Mouse (Mus musculus): ENCODE measurements around the gene Rab3il1. TPM values are rescaled to one million over a fixed set of nuclear protein-coding genes. Genes with fewer than 3 reads are reported as not detected.

Gene Rab3il1
- polyA plus RNA-seq, 1 experiment from 2014 or later = 41.5 TPM

- Histone ChIP-seq H3K36me3 (peaks cover 30% of the 10 kb centered on the region), H3K27me3 (ENCODE audit: low read depth, poor library complexity, severe bottlenecking) (no peaks in the 10 kb centered on the region), H3K9me3 (replicated peaks) (no peaks in the 10 kb centered on the region), H3K4me1 (peaks cover 38% of the 10 kb centered on the region), H3K4me3 (no peak overlapping the region), H3K27ac (no peak overlapping the region)
- no peak for DNase-seq (ENCODE audit: low spot score)
- WGBS = 88% methylated on average over 2 of the region's 2 CpGs
These were observed 15.5 kb upstream of the Rab3il1 start for GRCm38 (mm10) chr19:9985900-9986421.

- Histone ChIP-seq H3K27me3 (ENCODE audit: low read depth, poor library complexity, severe bottlenecking) (no peaks in the 10 kb centered on the region), H3K36me3 (peaks cover 30% of the 10 kb centered on the region), H3K27ac (peak overlapping the region; percentile 64), H3K4me3 (no peak overlapping the region), H3K9me3 (replicated peaks) (no peaks in the 10 kb centered on the region), H3K4me1 (peaks cover 30% of the 10 kb centered on the region)
- DNase-seq (ENCODE audit: low spot score) = no peak
- WGBS = 30% methylated on average over 6 of the region's 6 CpGs
These were observed 14.3 kb upstream of the Rab3il1 start for GRCm38 (mm10) chr19:9987192-9987591.

GRCm38 (mm10) chr19:9987593-9987992 lies 13.9 kb upstream of the Rab3il1 start:
- Histone ChIP-seq H3K27ac (peak overlapping the region; percentile 64), H3K4me1 (peaks cover 34% of the 10 kb centered on the region), H3K9me3 (replicated peaks) (no peaks in the 10 kb centered on the region), H3K36me3 (peaks cover 30% of the 10 kb centered on the region), H3K27me3 (ENCODE audit: low read depth, poor library complexity, severe bottlenecking) (no peaks in the 10 kb centered on the region), H3K4me3 (no peak overlapping the region)
- DNase-seq (ENCODE audit: low spot score) = no peak

- Histone ChIP-seq H3K4me3 (no peak overlapping the region), H3K4me1 (peaks cover 29% of the 10 kb centered on the region), H3K9me3 (replicated peaks) (no peaks in the 10 kb centered on the region), H3K27ac (no peak overlapping the region), H3K36me3 (peaks cover 24% of the 10 kb centered on the region), H3K27me3 (ENCODE audit: low read depth, poor library complexity, severe bottlenecking) (no peaks in the 10 kb centered on the region)
- WGBS = 69% methylated on average over 17 of the region's 17 CpGs
- DNase-seq (ENCODE audit: low spot score) = no peak
These were observed 12.1 kb upstream of the Rab3il1 start for GRCm38 (mm10) chr19:9989171-9989883.

GRCm38 (mm10) chr19:9989884-9990256 lies 11.6 kb upstream of the Rab3il1 start:
- Histone ChIP-seq H3K27ac (no peak overlapping the region), H3K36me3 (peaks cover 19% of the 10 kb centered on the region), H3K4me1 (peaks cover 28% of the 10 kb centered on the region), H3K4me3 (no peak overlapping the region), H3K9me3 (replicated peaks) (no peaks in the 10 kb centered on the region), H3K27me3 (ENCODE audit: low read depth, poor library complexity, severe bottlenecking) (no peaks in the 10 kb centered on the region)
- no peak for DNase-seq (ENCODE audit: low spot score)

- no peaks in the 10 kb centered on the region for H3K9me3 ChIP-seq (replicated peaks)
- DNase-seq (ENCODE audit: low spot score) = peak; percentile 87
- no peak overlapping the region for H3K4me3 ChIP-seq
- peaks cover 4% of the 10 kb centered on the region for H3K36me3 ChIP-seq
- 30% methylated on average over 5 of the region's 5 CpGs for WGBS
- peaks cover 28% of the 10 kb centered on the region for H3K4me1 ChIP-seq
- H3K27ac ChIP-seq = no peak overlapping the region
- H3K27me3 ChIP-seq (ENCODE audit: low read depth, poor library complexity, severe bottlenecking) = no peaks in the 10 kb centered on the region
These were observed 10.2 kb upstream of the Rab3il1 start for GRCm38 (mm10) chr19:9991304-9991703.

GRCm38 (mm10) chr19:9992011-9992958 lies 9.2 kb upstream of the Rab3il1 start:
- no peaks in the 10 kb centered on the region for H3K9me3 ChIP-seq (replicated peaks)
- H3K4me3 ChIP-seq = peak overlapping the region; percentile 48
- peak overlapping the region; percentile 79 for H3K27ac ChIP-seq
- WGBS = 45% methylated on average over 26 of the region's 26 CpGs
- no peak for DNase-seq (ENCODE audit: low spot score)
- H3K27me3 ChIP-seq (ENCODE audit: low read depth, poor library complexity, severe bottlenecking) = no peaks in the 10 kb centered on the region
- H3K4me1 ChIP-seq = peaks cover 22% of the 10 kb centered on the region
- no peaks in the 10 kb centered on the region for H3K36me3 ChIP-seq

GRCm38 (mm10) chr19:9993036-9993656 lies 8.3 kb upstream of the Rab3il1 start:
- no peaks in the 10 kb centered on the region for H3K36me3 ChIP-seq
- no peaks in the 10 kb centered on the region for H3K9me3 ChIP-seq (replicated peaks)
- peaks cover 13% of the 10 kb centered on the region for H3K4me1 ChIP-seq
- H3K27ac ChIP-seq = peak overlapping the region; percentile 79
- H3K27me3 ChIP-seq (ENCODE audit: low read depth, poor library complexity, severe bottlenecking) = no peaks in the 10 kb centered on the region
- peak; percentile 97 for DNase-seq (ENCODE audit: low spot score)
- peak overlapping the region; percentile 48 for H3K4me3 ChIP-seq
- WGBS = 8% methylated on average over 17 of the region's 17 CpGs

- Histone ChIP-seq H3K27ac (no peak overlapping the region), H3K4me3 (no peak overlapping the region), H3K36me3 (no peaks in the 10 kb centered on the region), H3K27me3 (ENCODE audit: low read depth, poor library complexity, severe bottlenecking) (no peaks in the 10 kb centered on the region), H3K9me3 (replicated peaks) (0 out of 2 replicates have a peak, but pooled peaks cover under 1% of the 10 kb centered on the region), H3K4me1 (peaks cover 9% of the 10 kb centered on the region)
- 76% methylated on average over 12 of the region's 12 CpGs for WGBS
- DNase-seq (ENCODE audit: low spot score) = no peak
These were observed 4.0 kb upstream of the Rab3il1 start for GRCm38 (mm10) chr19:9997204-9998062.

- no peaks in the 10 kb centered on the region for H3K27me3 ChIP-seq (ENCODE audit: low read depth, poor library complexity, severe bottlenecking)
- H3K36me3 ChIP-seq = no peaks in the 10 kb centered on the region
- no peak overlapping the region for H3K4me3 ChIP-seq
- 0 out of 2 replicates have a peak, but pooled peaks cover 3% of the 10 kb centered on the region for H3K9me3 ChIP-seq (replicated peaks)
- H3K27ac ChIP-seq = no peak overlapping the region
- WGBS = 73% methylated on average over 2 of the region's 2 CpGs
- H3K4me1 ChIP-seq = peaks cover 3% of the 10 kb centered on the region
- no peak for DNase-seq (ENCODE audit: low spot score)
These were observed 3.4 kb upstream of the Rab3il1 start for GRCm38 (mm10) chr19:9998063-9998416.

- no peak overlapping the region for H3K4me3 ChIP-seq
- WGBS = 73% methylated on average over 13 of the region's 13 CpGs
- no peak overlapping the region for H3K27ac ChIP-seq
- no peaks in the 10 kb centered on the region for H3K4me1 ChIP-seq
- DNase-seq (ENCODE audit: low spot score) = no peak
- H3K36me3 ChIP-seq = no peaks in the 10 kb centered on the region
- H3K9me3 ChIP-seq (replicated peaks) = 0 out of 2 replicates have a peak, but pooled peaks cover 3% of the 10 kb centered on the region
- H3K27me3 ChIP-seq (ENCODE audit: low read depth, poor library complexity, severe bottlenecking) = no peaks in the 10 kb centered on the region
These were observed 2.6 kb upstream of the Rab3il1 start for GRCm38 (mm10) chr19:9998736-9999486.
